Mouse (Mus musculus): ENCODE data around the gene Tmsb15b1. TPM values are rescaled to one million over a fixed set of nuclear protein-coding genes. Genes with fewer than 3 reads are reported as not detected.
"Not testable (repeated sequence)": the region's sequence is repeated elsewhere in the genome, so short reads cannot be mapped to it uniquely, and the experiment has no call there.

Tmsb15b1 gene
- total RNA-seq (2021): 10 to 100 TPM in 1 of 2 experiments, 1 to 10 TPM in 1; 5.1 to 13.6 TPM
- long read RNA-seq, experiment 1, partial matches to known transcripts: 0 of 4 reads
- long read RNA-seq, experiment 1, other reads (novel, unspliced or antisense): 2 of 4 reads
- long read RNA-seq, experiment 2, partial matches to known transcripts: 0 of 5 reads
- long read RNA-seq, experiment 2, other reads (novel, unspliced or antisense): 4 of 5 reads

DNA sequence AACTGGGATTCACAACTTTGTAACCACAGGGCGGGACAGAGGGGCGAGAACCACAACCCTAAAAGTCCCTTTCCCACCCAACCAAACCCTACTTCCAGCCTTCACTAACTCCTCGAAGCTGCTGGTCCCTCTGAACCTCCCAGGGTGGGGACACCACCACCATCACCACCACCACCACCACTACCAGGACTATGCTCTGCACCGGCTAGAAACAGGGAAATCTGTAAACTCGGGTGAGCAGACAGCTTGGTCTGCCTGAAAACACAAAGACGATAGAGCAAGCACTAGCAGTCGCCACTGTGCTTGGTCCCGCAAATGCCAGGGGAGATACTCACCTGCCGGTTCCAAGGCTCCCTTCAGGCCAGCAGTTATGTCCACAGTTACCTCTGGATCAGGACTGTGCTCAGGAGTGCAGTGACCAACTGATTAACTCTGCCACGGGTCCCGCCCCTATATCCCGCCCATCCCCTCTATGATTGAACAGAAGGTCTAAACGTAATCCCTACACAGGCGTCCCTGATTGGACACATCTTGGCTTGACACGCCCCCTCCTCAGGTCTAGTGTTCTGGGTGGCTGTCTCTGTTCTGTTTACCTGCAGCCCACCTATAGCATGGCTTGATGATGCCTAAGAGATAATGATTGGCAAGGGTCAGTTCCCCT is at the start of gene Tmsb15b1, which contains the start of gene Tmsb15l:
Gene Tmsb15b1, minus strand, starts transcription at position 451 of the 661 bp plus-strand sequence.
Gene Tmsb15l, minus strand, starts transcription at position 446 of the 661 bp plus-strand sequence.
- peak; percentile 40 to 51 for DNase-seq (ENCODE audit: low spot score in 2 of 2)

DNA sequence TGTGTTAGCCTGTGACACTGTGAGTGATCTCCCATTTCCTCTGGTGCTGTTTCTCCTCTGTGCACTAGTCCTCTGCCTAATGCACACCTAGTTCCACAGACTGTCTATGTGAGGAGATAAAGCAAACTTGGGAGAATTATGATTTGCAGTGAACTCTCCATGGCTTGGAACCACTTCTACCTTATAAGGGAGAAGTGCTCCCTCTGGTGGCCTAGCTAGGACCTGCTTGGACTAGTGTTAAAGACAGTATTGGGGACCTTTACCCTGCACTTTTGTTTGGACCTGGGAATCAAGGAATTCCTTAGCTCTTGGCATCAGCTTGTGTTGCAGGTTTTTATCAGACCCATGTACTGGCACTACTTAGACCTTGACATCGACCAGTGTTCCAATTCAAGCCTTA is 42.6 kb upstream of the Tmsb15b1 start:
- DNase-seq (ENCODE audit: low spot score in 2 of 2): peak; percentile 47 to 58

DNA sequence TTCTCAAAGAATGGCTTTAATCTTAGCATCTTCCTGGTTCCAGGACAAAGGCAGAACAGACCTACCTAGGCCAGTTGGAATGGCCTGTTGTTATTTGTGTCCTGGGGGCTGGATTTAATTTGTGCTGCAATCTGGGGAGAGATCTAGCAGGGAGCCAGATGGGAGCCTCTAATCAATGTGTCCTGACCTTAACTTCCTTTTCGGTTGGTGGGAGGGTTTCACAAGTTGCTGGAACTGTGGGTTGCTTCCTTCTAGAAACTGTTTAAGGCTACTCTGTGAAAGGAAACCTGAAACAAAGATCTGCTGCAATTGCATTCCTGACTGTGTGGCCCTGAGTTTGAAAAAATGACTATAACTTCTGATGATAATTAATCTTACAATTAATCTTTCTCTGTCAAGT is 41.0 kb upstream of the Tmsb15b1 start:
- DNase-seq (ENCODE audit: low spot score in 2 of 2): no peak

DNA sequence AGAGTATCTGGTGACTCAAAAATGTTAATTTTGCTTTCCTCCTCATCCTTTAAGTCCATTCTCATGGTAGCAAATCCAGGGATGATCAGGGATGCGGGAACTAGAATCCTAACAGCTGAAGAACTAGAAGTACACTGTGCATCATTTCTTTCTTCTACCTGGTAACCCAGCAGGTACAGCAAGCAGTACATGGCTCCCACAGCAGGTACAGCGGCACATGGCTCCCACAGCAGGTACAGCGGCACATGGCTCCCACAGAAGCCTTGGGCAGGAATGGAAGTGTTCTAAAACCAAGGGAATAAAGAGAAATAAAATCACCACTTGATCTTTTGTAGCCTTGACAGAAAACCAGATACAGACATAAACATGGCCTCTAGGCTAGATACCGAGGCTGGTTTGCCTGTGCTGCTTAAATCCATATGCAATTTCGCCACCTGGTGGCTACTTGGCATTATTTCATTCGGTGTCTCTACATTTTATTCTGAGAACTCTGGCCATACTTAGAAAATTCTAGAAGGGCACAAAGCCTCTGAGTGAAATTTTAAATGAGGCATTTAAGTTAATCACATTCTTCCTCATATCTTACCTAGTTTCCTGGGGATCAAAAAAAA is 38.5 kb upstream of the Tmsb15b1 start:
- peak; percentile 39 to 41 for DNase-seq (ENCODE audit: low spot score in 2 of 2)

DNA sequence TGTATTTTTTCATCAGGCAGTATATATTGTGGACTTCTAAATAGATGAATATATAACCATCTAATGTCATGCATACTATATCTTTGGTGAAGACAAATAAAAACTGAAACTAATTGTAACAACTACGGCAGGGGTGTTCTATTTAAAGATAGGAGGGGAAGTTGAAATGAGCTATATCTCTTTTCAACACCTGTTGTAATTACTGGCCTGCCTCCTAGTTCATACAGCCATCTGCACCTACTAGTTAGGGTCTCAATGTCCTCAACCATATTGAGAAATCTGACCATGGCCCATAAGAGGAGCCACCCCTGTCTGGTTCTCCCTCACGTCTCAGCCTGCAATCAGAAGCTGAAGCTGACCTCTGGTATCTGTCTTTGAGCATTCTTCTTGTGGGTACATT is 19.6 kb upstream of the Tmsb15b1 start:
- no peak for DNase-seq (ENCODE audit: low spot score in 2 of 2)

DNA sequence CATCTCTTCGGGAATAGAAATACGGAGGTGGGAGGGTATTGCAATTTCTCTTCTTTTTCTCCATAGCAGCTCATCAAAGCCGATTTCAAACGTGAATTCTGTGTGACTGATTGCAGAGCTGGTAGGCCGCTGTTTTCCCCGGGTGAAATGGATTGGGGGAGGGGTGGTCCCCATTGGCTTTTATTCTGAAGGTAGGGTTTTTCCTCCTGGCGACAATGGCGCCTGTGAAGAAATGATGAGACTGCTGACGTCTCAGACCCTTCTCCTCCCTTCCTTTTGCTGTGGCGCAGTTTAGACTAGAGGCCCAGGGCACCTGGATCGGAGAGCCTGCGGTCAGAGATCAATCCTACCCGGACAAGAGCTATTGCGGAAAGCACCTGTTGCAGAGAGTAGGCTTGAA is 17.0 kb upstream of the Tmsb15b1 start:
- peak in 1 of 2 experiments; percentile 13 for DNase-seq (ENCODE audit: low spot score in 2 of 2)

DNA sequence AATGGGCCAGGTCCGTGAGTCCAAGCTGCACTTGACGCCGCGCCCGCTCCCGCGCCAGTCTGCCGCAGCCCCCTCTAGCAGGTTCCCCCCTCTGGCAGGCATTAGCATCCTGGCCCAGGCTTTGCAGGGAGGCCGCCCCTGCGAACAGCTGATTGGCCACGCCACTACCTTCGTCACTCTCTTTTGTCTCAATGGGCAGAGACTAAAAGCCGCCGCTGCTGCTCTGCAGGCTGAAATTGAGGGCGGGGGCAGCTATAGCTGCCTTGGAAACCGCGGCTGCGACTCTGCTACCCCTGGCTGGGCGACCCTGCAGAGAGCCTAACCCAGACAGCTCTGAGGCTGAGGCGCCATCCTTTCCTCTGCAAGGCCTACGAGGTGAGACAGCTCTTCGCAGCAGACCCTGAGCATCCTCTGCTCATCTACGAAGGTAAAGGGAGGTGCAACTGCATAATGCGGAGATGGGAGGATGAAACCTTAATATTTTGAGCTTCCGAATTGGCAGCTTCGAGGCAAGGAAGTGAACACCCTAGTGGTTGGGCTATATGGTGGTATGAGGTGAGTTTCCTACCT is 16.4 kb upstream of the Tmsb15b1 start, which contains the start of gene Zcchc18:
Gene Zcchc18, plus strand, starts transcription at position 178 of the 570 bp plus-strand sequence.
- DNase-seq (ENCODE audit: low spot score in 2 of 2): peak; percentile 76 to 86

DNA sequence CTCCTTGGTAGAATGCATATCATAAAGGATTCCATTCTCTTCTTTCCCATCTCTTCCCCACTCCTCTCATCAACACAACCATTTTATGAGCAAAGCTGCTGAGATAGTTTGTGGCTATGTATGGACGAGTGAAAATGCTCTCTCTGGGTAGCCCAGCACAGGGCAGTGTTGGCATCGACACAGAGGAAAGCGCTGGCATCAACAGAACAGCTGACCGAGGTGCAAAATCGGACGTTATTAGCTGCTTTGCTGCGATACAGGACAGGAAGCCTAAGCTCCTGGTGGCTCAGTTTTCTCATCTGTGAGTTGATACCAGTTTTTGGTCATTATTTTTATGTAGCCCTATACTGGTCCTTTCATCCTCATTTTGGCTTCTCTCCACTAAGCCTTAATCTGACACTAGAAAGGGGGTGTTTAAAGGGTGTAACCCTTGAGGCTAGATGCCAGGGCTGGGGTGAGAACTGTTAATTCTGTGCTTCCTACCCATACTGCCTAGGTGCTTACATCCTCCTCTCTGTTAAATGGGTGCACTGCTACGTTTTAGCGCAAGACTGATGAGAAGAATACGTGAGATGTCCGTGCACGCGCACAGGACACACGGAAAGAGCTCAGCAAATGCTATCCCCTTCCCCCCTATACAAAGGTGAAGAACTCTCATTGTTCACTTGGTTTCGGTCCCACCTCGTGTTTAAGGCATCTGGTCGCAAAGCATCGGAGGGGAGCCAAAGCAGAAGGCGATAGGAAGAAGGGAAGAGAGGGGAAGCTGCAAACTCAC is 15.7 kb upstream of the Tmsb15b1 start:
- DNase-seq (ENCODE audit: low spot score in 2 of 2): peak in 1 of 2 experiments; percentile 12

DNA sequence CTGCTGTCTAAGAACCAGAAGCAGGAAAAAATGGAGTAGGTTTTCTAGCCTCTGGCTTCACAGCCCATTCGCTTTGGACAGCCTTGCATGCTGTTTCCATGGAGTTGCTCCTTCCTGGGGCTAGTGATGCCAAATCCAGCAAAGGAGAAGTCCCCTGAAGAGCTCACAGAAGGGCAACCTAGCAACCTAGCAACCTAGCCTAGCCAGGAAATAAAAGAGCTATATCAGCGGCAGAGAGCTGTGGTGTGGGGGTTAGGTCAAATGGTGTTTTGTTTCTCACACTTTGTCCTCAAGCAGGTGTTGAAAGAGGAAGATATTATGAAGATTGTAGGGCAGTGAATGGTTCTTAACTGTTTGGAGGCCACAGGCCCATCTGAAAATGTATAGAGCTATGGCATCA is 14.6 kb upstream of the Tmsb15b1 start:
- DNase-seq (ENCODE audit: low spot score in 2 of 2): no peak

DNA sequence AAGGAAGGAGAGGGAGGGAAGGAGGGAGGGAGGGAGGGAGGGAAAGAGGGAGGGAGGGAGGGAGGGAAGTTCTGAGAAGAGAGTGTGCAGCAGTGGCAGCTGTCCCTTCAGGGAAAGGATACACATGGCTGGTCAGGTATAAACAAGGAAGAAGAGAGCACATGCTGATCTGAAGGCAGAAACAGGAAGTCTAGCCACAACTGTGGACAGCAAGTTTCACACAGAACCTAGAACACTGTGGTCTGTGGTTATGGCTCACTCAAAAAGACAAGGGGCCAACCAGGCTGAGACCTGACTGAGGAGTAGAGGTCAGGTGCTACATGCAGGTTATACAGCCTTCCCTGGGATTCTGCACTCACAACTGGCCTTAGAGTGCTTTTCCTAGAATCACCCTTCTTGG is 9.4 kb upstream of the Tmsb15b1 start:
- no peak for DNase-seq (ENCODE audit: low spot score in 2 of 2)

DNA sequence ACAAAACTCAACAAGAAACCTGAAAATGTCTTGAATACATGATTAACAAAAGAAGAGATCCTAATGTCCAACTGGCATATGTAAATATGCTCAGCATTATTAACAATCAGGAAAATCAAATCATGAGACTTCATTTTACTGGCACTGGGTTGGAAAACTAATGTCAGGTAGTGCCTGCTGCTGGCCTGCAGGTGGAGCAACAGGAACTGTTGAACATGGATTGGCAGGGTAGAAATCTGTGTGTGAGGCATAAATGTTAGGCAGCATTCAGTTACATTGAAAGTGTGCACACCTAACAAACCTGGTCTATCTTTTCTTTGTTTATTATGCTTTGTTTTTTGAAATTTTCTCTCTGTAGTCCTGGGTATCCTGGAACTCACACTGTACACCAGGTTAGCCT is 1.9 kb upstream of the Tmsb15b1 start:
- DNase-seq (ENCODE audit: low spot score in 2 of 2): no peak

DNA sequence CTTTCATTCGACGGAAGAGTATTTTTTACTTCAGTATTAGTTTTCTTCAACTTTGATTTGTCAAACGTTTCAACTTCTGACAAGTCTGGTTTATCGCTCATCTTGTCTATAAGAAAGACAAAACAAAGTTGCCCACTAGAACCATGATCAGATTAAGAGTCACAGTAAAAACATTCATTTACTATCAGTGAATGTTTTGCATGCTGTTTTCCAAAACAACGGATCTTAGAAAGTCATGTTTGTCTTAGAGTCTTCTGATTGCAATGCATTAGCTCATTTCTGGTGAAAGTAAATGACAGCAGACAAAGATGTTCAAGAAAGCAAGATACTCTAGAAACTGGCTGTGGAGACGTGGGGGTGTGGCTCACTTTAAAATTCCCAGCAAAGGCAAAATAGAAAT is 1.3 kb downstream of the Tmsb15b1 start, which contains the start of gene Tmsb15b2:
Gene Tmsb15b2, minus strand, starts transcription at position 101 of the 400 bp plus-strand sequence.
- not testable (repeated sequence) for DNase-seq (ENCODE audit: low spot score in 2 of 2)

DNA sequence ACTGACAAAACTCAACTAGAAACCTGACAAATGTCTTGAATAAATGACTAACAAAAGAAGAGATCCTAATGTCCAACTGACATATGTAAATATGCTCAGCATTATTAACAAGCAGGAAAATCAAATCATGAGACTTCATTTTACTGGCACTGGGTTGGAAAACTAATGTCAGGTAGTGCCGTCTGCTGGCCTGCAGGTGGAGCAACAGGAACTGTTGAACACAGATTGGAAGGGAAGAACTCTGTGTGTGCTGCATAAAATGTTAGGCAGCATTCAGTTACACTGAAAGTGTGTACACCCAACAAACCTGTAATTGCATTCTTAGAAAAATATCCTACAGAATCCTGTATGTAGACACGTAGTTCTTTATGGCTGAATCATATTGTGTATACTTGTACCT is 17.0 kb downstream of the Tmsb15b1 start:
- peak in 1 of 2 experiments; percentile 9 for DNase-seq (ENCODE audit: low spot score in 2 of 2)

DNA sequence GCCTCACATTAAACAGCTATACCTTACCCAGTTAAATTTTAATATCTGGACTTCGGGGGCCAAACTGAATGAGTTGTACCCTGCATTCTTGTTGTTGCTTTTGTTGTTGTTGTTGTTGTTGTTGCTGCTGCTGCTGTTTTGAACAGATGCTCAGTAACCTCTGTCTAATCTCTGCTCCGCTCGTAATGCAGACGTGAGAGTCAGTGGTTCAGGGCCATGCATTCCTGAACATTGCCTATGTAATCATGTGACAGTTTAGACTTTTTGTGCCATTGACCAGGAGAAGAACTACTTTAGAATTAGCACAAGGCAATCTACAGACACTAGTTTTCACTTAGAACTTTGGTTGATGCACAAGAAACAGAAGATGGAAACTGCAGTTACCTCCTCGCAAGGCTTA is 18.4 kb downstream of the Tmsb15b1 start:
- DNase-seq (ENCODE audit: low spot score in 2 of 2): not testable (repeated sequence)

DNA sequence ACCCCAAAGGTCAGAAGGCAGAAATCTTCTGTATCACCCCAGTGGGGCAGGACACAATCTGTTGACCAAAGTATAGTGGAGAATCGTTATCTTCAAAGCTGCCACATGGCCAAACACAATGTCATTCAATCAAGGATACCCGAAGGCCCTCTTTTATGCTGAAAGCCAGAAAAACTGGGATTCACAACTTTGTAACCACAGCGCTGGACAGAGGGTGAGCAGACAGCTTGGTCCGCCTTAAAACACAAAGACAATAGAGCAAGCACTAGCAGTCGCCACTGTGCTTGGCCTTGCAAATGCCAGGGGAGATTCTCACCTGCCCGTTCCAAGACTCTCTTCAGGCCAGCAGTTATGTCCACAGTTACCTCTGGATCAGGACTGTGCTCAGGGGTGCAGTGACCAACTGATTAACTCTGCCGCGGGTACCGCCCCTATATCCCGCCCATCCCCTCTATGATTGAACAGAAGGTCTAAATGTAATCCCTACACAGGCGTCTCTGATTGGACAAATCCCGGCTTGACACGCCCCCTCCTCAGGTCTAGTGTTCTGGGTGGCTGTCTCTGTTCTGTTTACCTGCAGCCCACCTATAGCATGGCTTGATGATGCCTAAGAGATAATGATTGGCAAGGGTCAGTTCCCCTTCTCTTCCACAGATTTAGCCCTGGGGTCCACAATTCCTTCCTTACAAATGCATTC is 18.9 kb downstream of the Tmsb15b1 start:
- DNase-seq (ENCODE audit: low spot score in 2 of 2): peak; percentile 52 to 84

DNA sequence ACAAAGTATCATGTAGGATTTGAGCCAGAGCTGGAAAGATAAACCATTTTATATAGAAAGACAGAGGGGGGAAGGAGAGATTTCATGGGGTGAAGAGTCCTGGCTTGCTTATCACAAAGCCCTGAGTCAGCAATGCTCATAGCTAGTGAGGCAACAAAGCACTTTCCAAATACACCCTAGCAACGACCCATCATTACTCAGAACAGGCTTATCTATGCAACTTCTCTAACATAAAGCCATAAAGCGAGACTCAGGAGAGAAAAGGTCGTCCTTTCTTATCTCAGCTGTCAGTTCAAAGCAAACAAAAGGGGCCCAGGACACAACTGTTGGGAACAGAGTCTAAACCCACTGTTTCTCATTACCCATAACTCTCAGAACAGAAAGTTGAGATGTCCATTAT is 38.7 kb downstream of the Tmsb15b1 start:
- no peak for DNase-seq (ENCODE audit: low spot score in 2 of 2)

DNA sequence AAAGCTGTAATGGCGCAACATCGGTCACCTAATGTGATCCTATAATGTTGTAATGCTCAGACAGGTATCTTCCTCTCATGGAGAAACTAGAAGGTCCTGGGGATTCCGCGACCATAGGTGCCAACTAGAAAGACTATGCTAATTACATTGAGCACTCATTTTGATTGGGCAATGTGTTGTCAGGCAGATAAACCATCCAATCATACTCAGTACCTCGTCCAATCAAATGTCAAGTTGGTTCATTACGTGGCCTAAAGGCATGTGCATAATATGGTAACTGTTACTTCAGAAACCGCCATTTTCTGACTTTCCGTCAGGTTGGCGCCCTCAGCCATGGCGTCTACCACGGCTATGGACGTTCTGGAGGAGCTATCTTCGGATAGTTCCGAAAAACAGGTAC is 49.6 kb downstream of the Tmsb15b1 start, which contains the start of gene H2bfm:
Gene H2bfm, plus strand, starts transcription at position 295 of the 400 bp plus-strand sequence.
- no peak for DNase-seq (ENCODE audit: low spot score in 2 of 2)

DNA sequence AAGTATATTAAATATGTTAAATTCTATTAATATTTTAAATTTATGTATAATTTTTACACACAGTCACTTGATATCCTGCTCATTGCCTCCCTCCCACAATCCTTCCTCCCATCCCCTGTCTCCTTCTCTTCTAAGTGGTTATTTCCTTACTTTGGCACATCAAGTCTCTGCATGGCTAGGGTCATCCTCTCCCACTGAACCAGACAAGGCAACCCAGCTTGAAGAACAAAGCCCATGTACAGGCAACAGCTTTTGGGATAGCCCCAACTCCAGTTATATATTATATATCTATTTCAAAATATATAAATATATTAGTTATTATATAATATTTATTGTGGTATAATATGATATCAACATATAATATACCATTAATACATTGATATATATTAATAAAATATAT is 50.8 kb downstream of the Tmsb15b1 start:
- DNase-seq (ENCODE audit: low spot score in 2 of 2): no peak
